Mouse (Mus musculus) liver, embryonic 14.5 days (tissue): ENCODE measurements around the gene Rasa2. TPM values are rescaled to one million over a fixed set of nuclear protein-coding genes. Genes with fewer than 3 reads are reported as not detected.
"Not testable (repeated sequence)": the region's sequence is repeated elsewhere in the genome, so short reads cannot be mapped to it uniquely, and the experiment has no call there.

ENCODE experiments used
- ATAC-seq: fragments of 200-750 bp; cut with Nextera tagmentation; 2 replicates; pipeline ENCODE4 v1.8.0; 2017; ENCODE audit warnings: moderate number of reproducible peaks, mild to moderate bottlenecking, moderate library complexity; ENCODE audit not compliant: insufficient read depth
- DNase-seq, 3 experiments: peaks; one replicate each; pipeline ENCODE4 v3.0.0-alpha.2; 2012 to 2013; ENCODE audit warnings: low read depth in 3 of 3, low spot score in 3 of 3
- H3K27ac ChIP-seq: fragments of 300-500 bp; sonication (generic); 2 replicates; pipeline ENCODE4 v1.5.1; 2014; ENCODE audit warnings: moderate library complexity, mild to moderate bottlenecking, control low read depth, inconsistent platforms
- H3K27me3 ChIP-seq: fragments of 300-500 bp; sonication (generic); 2 replicates; pipeline ENCODE4 v1.6.1; 2014; ENCODE audit warnings: mild to moderate bottlenecking, low read length, moderate library complexity; ENCODE audit not compliant: control insufficient read depth, insufficient read depth
- H3K36me3 ChIP-seq: fragments of 300-500 bp; sonication (generic); replicated peaks from 2 replicates; pipeline ENCODE4 v1.6.1; 2014; ENCODE audit warnings: low read depth; ENCODE audit not compliant: control insufficient read depth, insufficient read depth
- H3K4me1 ChIP-seq, 2 experiments: fragments of 200-500 bp in 1 of 2; fragments of 300-500 bp in 1 of 2; sonication (generic) in 1 of 2; replicated peaks; 2 replicates each; pipeline ENCODE4 v1.6.1; 2012 to 2014; ENCODE audit warnings: antibody characterized with exemption in 1 of 2, inconsistent platforms in 1 of 2, low read length in 1 of 2; ENCODE audit not compliant: control insufficient read depth in 2 of 2, insufficient read depth in 2 of 2
- H3K4me2 ChIP-seq: fragments of 300-500 bp; sonication (generic); 2 replicates; pipeline ENCODE4 v1.6.1; 2014; ENCODE audit warnings: low read depth, mild to moderate bottlenecking, control low read depth, moderate library complexity
- H3K4me3 ChIP-seq, 2 experiments: fragments of 200-500 bp in 1 of 2; fragments of 300-500 bp in 1 of 2; sonication (generic) in 1 of 2; 2 replicates each; pipeline ENCODE4 v1.5.1; 2012 to 2014; ENCODE audit warnings: low read depth in 2 of 2, low read length in 2 of 2, mild to moderate bottlenecking in 2 of 2, control low read depth in 1 of 2, inconsistent platforms in 1 of 2, moderate library complexity in 1 of 2; ENCODE audit not compliant: insufficient read depth in 1 of 2
- H3K9ac ChIP-seq: fragments of 300-500 bp; sonication (generic); replicated peaks from 2 replicates; pipeline ENCODE4 v1.6.1; 2014; ENCODE audit warnings: mild to moderate bottlenecking, control low read depth, moderate library complexity
- H3K9me3 ChIP-seq: fragments of 300-500 bp; sonication (generic); 2 replicates; pipeline ENCODE4 v1.6.1; 2016; ENCODE audit warnings: low read length, mixed read lengths; ENCODE audit not compliant: control insufficient read depth
- CTCF ChIP-seq: IDR thresholded peaks from 2 replicates; pipeline ENCODE4 v1.5.1; 2016; ENCODE audit warnings: antibody characterized with exemption, low read depth, control low read depth
- EP300 ChIP-seq: IDR thresholded peaks from 2 replicates; pipeline ENCODE4 v1.6.1; 2016; ENCODE audit warnings: antibody characterized with exemption, low read depth
- WGBS: fragments of 180-500 bp; shearing (Covaris S2); extraction: QIAGEN DNeasy Blood & Tissue Kit; methylation state at CpG from one replicate; pipeline ENCODE4 v1.1.7; 2014; ENCODE audit not compliant: insufficient replicate concordance; 5-methylcytosine and 5-hydroxymethylcytosine counted together
- polyA plus RNA-seq, 2 experiments: library from polyadenylated mRNA; depleted of rRNA in 1 of 2; stranded (reverse) in 1 of 2; unstranded in 1 of 2; fragments of >200 nt; fragmentation: Nextera tagmentation in 1 of 2; extraction: Ambion mirVana in 1 of 2; gene quantifications; 2 replicates each; pipeline versions ENCODE4 v1.2.1 to v1.2.3; 2012 to 2014

The Rasa2 gene
- polyA plus RNA-seq (2012; rRNA removed), result 0.63 and 0.84 TPM in 2 replicates
- 1.3 and 2.3 TPM in 2 replicates for polyA plus RNA-seq (2014; fragmentation: Nextera tagmentation; extraction: Ambion mirVana)

DNA sequence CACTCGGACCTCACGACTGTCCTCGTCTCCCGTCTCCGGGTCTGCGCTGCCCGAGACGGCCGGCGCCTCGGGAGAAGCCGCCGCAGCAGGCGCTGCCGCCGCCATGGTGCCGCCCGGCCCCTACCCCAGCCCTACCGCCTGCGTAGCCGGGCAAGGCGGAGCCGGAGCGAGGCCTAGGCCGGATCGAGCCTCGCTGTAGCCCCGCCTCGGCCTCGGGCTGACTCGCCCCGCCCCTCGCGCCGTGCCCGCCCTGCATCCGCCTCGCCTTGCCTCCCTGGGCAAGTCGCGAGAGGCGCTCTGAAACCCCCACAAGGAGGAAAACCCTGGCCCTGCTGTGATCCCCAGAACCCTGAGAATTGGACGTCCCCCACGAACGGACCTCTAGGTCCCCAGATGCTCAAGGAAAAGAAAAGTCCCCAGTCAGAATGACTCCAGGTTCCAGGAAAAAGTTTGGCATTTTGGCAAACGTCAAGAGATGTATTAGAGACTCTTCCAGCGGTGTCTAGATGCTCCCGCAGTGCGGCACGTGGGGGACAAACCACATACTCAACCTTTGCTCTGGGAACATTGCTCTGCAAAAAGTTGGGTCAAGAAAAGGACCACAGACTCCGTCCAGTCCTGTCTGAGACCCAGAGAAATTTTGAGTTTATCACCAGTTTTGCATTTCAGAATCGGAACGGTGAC is at the start of gene Rasa2:
TSS of gene Rasa2 (minus strand) at position 229 of the 684 bp plus-strand sequence.
- peaks cover 19% of the 10 kb centered on the region for H3K27me3 ChIP-seq
- peak; percentile 98 for ATAC-seq
- H3K27ac ChIP-seq, result no peak within 1 kb of the TSS

DNA sequence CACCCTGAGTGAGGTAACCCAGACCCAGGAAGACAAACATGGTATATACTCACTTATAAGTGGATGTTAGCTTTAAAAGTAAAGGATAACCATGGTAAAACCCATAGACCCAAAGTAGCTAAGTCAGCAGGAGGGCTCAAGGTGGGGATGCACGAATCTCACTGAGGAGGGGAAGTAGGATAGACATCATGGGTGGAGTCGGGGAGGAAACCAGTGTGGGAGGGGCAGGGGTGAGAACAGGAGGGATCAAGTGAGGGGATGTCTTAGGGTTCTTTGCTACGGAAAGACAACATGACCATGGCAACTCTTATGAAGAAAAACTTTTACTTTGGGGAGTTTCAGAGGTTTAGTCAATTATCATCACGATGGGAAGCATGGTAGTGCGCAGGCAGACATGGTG is 47.2 kb upstream of the Rasa2 start:
- DNase-seq, result no peak
- Histone ChIP-seq H3K4me3 (no peak overlapping the region), H3K4me1 (no peaks in the 10 kb centered on the region), H3K27me3 (no peaks in the 10 kb centered on the region), H3K9me3 (no peaks in the 10 kb centered on the region), H3K36me3 (no peaks in the 10 kb centered on the region), H3K9ac (no peak overlapping the region), H3K27ac (no peak overlapping the region), H3K4me2 (no peak overlapping the region)
- WGBS, result 47% methylated on average over 5 of the region's 5 CpGs
- ATAC-seq, result no peak
- TF ChIP-seq CTCF (no peak), EP300 (no peak)

More for the DNA sequence above, at the start of gene Rasa2:
- Histone ChIP-seq H3K4me2 (peak within 1 kb of the TSS; percentile 91), H3K4me3 (peak within 1 kb of the TSS; percentile 83), H3K4me1 (peaks cover 3 to 25% of the 10 kb centered on the region in 2 experiments), H3K9ac (peak within 1 kb of the TSS; percentile 71), H3K9me3 (no peaks in the 10 kb centered on the region), H3K36me3 (no peaks in the 10 kb centered on the region)
- no peak for TF ChIP-seq EP300
- no peak for TF ChIP-seq CTCF
- WGBS, result 4% methylated on average over 42 of the region's 52 CpGs
- peak; percentile 61 to 71 (median 66) for DNase-seq

DNA sequence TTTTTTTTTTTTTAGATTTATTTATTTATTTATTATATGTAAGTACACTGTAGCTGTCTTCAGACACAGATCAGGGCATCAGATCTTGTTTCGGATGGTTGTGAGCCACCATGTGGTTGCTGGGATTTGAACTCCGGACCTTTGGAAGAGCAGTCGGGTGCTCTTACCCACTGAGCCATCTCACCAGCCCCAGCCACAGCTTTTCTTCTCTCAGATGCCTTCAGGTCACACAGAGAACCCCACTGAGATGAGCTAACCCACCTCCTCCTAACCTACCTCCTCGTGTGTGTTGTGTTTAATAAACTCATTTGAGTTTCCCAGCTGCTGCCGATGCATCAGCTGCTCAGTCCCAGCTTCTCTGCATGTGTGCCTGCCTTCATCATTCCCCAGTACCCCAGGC is 46.3 kb upstream of the Rasa2 start:
- 67% methylated on average over 5 of the region's 5 CpGs for WGBS
- not testable (repeated sequence) for ATAC-seq

DNA sequence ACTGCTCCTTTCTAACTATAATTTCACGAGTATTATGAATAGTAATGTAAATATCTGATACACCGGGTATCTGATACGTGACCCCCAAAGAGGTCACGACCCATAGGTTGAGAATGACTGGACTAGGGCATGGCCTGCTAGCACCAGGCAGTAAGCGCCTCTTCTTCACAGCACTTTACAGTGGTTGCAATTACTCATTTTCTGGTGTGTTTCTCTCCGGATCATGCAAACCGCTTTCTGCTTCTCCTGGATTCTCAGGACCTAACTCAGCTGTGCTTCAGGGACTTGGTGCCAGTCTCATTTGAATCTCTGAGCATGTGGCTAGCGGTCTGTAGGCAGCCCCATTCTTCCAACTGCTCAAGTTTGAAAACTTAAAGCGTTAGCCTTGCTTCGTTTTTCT is 45.3 kb upstream of the Rasa2 start:
- no peak for TF ChIP-seq CTCF
- no peak for TF ChIP-seq EP300
- Histone ChIP-seq H3K4me2 (no peak overlapping the region), H3K9ac (no peak overlapping the region), H3K27ac (no peak overlapping the region), H3K4me1 (no peaks in the 10 kb centered on the region), H3K27me3 (no peaks in the 10 kb centered on the region), H3K9me3 (no peaks in the 10 kb centered on the region), H3K4me3 (no peak overlapping the region), H3K36me3 (no peaks in the 10 kb centered on the region)
- DNase-seq, result no peak
- ATAC-seq, result no peak
- WGBS, result 74% methylated on average over 10 of the region's 10 CpGs

More for the DNA sequence above, 46.3 kb upstream of the Rasa2 start:
- not testable (repeated sequence) for H3K36me3 ChIP-seq, H3K4me2 ChIP-seq, H3K27ac ChIP-seq, H3K9me3 ChIP-seq, H3K4me1 ChIP-seq, DNase-seq, H3K27me3 ChIP-seq, H3K9ac ChIP-seq, H3K4me3 ChIP-seq

DNA sequence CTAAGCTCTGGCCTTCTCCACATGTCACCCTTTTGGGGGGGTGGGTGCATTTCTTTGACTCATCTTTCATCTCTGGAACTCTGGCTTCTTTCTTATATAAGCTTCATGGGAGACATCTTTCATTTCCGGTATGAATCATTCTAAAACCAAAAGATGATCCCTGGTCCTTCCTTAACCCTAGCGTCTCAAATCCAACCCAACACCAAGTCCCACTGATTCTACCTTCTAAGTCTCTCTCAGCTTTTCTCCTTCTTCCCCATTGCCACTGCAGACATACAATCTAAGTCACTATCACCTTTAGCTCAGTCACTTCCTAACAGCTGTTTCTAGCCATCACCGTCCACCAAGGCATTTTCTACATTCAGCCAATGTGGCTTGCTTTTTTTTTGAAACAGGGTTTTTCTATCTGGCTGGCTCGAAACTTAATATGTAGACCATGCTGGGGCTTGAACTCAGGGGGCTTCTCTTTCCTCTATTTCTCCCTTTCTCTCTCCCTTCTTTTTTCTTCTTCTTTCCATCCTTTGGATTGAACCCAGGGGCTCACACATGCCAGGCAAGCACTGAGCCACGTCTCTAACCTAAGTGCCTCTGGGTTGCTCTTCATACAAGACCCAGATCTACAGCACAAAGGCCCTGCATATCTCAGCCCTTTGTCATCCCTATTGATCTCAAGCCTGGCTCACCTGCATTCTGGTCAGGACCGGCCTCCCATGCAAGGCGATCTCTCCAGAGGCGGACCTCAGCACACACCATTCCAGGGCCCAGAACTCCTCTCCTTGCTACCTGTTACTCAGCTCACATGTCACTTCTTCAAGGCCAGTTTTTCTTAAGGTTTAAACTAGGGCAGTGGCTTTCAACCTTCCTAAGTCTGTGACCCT is 44.6 kb upstream of the Rasa2 start:
- Histone ChIP-seq H3K4me2 (no peak overlapping the region), H3K27ac (no peak overlapping the region), H3K36me3 (no peaks in the 10 kb centered on the region), H3K27me3 (no peaks in the 10 kb centered on the region), H3K4me1 (no peaks in the 10 kb centered on the region), H3K4me3 (no peak overlapping the region), H3K9ac (no peak overlapping the region), H3K9me3 (no peaks in the 10 kb centered on the region)
- 62% methylated on average over 8 of the region's 8 CpGs for WGBS
- DNase-seq (no peak), ATAC-seq (no peak)
- TF ChIP-seq CTCF (no peak), EP300 (no peak)
